Mouse (Mus musculus): ENCODE data around the gene 4930430F08Rik.
A peak's percentile ranks its signal among the peaks of the same experiment; 100 is the strongest.
"Not testable (repeated sequence)": the region's sequence is repeated elsewhere in the genome, so short reads cannot be mapped to it uniquely, and the experiment has no call there.

The 4930430F08Rik gene

DNA sequence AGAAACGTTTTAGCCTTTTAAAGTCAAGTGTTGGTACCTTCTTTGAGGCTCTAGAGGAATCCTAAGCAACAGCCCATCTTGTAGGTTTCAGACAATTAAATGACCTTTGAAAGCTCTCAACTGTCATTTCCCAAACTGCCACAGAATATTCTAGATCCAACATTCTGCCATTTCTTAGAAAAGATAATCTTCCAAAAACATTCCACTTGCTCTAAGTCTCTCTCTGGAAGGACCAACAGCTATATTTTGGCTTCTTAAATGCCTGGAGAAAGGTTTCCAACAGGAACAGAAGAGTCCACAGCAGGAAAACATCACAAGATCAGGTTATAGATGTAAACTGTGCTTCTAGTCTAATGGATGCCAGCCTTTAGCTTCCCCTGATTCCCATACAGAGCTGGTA is at the start of gene 4930430F08Rik, which contains the start of gene 1700017N19Rik:
Gene 4930430F08Rik (minus strand): TSS at position 101 of the 400 bp plus-strand sequence.
Gene 1700017N19Rik (plus strand): TSS at position 162 of the 400 bp plus-strand sequence.
- DNase-seq, result no peak

DNA sequence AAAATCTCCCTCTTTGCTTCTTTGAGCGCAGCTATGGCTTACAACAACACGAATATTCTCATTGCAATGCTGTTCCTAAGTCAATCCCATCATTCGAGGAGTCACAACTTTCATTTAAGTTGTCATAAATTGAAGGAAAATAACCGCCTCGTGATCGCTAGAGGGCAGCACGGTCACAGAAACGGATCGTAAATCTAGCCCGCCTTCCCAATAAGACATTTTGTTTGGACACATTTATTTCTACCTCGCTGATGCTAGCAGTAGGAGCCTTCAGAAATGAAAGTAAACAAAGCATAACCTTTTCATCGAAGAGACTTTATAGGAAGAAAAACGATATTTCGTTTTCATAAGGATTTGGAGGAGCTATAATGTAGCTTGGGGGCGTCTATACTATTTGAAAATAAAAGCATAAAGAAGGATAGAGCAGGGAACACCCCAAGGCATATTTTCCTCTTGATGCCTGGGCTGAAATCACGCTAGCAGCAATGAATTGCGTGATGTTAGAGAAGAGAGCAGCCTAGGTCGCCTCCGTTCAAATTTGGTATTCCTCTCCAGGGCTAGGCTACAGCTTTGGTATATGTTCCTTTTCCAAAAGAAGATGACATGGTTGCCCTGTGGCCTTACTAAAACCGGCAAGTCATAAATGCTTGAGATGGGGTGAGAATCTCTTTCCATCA is 39.7 kb upstream of the 4930430F08Rik start:
- peak; percentile 39 for DNase-seq

DNA sequence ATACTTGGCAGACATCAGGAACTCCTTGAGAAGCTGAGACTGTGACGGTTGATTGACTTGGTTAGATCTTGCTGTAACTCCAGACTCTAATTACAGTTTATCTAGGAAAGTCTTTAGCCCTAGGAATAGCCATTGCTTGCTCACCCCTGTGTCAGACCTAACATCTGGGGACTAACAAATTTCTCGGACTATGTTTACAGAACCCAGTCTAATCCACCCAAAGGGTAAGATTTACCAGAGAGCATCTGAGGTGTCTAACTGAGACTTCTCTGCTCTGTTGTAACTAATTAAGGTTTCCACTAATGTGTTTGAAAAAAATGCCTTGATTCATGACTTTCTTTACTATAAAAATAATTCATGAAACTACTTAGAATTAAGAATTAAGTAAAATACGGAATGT is 32.3 kb upstream of the 4930430F08Rik start:
- no peak for DNase-seq

DNA sequence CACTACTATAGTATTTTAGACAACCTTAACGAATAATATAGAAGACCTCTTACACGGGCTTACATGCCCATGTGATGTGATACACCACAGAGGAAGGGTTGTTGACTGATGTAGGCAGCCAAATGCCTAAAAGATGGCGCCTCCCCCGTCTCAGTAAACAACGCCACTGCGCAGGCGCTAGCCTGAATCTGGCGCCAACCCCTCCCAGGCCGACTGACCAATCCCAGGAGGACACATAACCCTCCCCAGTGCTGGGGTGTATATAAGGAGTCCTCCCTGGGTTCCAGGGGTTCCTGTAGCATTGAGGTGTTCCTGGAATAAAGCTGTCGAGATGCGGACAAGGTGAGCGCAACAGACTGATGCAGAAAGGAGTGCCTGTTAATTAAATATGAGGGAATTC is 29.8 kb upstream of the 4930430F08Rik start:
- no peak for DNase-seq

DNA sequence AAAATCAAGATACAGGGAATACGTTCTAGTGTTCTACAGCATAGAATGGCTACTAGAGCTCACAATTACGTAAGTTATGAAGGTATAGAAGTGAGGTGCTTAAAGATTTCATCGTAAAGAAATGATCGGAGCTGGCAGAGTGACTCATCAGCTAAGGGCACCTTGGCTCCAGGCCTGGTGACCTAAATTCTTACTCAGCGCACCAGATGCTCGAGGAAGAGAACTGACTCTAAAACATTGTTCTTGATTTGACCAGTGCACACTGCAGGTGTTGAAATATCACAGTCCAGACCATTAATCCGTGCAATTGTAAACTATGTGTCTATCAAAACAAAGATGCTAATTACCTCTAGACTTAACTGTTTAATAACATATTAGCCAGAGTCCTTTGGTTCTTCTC is 29.3 kb upstream of the 4930430F08Rik start:
- peak; percentile 27 for DNase-seq

DNA sequence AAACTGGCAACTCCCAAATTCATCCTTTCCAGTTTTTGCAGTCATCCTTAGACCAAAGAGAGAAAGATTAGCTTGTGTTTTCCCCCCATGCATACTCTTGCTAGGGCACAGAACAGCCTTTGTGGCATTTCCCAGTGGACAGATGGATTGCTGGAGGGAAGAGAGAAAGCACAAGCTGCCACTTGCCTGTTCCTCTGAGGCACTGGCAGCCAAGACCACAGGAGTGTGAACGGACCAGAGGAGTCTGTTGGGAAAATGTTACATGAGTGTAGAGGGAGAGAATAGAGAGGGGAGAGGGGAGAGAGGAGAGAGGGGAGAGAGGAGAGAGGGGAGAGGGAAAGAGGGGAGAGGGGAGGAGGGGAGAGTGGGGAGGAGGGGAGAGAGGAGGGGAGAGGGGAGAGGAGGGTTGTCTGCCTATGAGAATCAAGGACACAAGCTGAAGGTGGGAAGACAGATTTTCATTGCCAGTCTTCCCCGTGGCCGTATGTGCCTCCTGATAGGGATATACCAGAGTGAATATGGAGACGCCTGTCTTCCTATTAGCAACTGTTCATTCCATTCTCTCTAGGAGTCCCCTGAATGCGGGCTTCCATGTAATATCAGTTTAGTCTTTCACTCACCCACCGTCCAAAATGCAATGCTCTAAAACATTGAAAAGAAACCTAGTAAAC is 27.1 kb upstream of the 4930430F08Rik start:
- peak; percentile 75 for DNase-seq

DNA sequence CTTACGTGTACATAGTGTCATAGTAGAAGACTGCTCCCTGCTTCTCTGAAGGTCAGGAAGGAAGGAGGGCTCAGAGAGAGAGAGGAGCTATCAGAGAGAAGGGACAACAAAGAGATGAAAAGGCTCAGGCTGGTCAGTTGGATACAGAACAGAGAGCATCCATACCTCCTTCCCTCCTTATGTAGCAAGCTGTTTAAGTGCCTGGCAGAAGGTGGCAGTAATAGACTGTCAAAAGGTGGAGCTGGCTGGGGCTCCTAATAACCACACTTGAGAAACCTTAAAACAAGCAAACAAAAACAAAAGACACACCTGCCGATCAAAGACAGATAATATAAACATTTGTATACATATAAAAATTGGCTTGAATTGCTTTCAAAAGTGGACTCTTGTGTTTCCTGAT is 14.0 kb upstream of the 4930430F08Rik start:
- no peak for DNase-seq

DNA sequence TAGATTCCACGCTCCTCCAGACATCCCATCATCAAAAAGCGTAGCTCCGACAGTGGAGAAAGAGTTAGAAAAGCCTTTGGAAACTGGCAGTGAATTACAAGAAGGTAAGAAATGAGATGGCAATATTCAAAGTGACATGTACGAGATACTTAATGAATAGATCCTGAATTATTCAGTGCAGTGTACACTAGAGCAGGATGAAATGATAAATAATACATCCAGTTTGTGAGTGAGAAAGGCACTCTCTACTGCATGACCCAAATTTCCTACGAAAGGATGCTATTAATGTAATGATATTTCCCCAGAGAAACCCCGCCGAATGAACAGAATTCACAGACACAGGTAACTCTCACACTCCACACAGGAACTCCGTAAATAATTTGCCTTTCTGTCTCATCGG is 13.3 kb upstream of the 4930430F08Rik start:
- DNase-seq, result no peak

DNA sequence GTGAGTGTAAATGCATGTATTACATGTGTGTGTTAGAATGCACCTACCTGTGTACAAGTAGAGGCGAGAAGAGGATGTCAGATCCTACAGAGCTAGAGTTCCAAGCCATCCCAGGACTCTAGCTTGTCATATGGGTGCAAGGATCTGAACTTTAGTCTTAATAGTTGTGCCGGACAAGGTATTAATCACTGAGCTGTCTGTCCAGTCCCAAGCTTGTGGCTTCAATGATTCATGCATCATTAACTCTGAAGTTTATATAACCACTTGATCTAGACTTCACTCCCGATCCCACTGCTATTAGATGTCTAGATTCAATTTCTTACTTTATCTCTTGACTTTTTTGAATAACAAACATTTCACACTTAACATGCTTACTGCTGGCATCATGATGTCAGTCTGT is 8.1 kb upstream of the 4930430F08Rik start:
- no peak for DNase-seq

DNA sequence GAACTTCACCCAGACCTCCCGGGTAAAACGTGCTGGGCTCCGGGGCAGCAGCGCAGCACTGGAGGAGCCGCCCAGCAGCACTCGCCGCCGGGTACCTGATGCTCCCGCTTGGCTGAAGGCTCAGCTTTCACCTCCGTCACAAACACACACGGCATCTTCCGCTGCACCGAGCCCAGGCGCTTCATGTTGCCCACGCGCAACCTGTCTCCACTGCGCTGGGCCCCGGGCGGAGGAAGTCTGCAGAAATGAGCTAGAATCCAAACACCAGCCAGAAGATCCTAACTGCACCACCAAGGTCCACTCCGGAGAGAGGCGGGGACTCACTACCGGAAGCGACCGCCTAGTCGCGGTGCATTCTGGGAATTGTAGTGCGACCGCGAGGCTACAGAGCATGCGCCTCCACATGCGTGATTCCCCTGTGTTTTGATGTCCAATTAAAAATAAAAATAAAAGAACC is 1.3 kb downstream of the 4930430F08Rik start:
- DNase-seq, result peak; percentile 91

DNA sequence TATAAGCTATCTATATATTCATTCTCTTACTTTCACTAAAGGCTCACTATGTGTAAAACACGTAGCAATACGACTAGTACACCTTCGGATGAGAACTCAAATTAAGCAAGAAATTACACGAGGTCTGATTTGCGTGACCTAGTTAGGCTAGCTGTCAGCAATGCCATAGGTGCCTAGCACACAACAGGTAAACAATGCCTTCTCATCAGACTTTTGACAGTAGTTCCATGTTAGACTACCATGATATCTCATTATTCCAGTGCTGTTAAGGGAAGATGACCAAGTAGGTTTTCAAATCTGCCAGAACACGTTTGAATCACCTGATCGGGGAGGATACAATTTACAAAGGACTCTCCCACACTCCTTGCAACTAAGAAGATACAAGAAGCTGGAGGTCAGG is 1.7 kb downstream of the 4930430F08Rik start:
- no peak for DNase-seq

DNA sequence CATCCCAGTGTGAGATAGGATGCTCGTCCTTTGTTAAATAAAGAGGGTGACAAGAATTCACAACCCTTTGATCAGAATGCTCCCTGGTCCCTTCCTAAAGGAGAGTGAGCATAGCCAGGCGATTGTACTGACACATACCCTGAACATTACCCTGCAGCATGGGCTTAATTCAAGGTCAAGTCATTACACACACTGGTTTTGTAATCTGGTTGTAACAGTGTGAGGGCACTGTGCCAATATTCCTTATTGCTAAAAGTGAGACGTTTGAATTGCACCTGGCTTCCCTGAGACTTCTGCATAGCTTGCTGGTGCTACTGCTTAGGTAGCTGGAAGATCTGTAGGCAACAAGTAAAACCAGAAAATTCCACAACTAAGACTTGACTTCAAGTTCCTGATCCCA is 6.0 kb downstream of the 4930430F08Rik start:
- no peak for DNase-seq

DNA sequence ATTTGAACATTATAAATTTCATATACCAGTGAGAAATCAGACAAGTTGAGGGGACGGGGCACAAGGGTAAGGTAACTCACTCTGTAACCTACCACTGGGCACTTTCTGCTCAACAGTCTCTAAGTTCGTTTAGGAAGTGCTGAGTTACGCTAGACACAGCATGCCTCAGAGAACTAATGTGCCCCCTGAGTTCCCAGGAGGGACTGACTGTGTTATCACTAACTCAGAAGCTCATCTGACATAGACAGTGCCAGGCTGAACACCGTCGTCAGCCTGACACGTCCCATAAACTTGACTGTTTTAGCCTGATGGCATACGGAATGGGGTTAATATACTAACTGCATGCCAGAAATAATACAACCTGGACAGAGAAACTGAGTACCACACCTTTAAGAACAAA is 14.9 kb downstream of the 4930430F08Rik start:
- no peak for DNase-seq

DNA sequence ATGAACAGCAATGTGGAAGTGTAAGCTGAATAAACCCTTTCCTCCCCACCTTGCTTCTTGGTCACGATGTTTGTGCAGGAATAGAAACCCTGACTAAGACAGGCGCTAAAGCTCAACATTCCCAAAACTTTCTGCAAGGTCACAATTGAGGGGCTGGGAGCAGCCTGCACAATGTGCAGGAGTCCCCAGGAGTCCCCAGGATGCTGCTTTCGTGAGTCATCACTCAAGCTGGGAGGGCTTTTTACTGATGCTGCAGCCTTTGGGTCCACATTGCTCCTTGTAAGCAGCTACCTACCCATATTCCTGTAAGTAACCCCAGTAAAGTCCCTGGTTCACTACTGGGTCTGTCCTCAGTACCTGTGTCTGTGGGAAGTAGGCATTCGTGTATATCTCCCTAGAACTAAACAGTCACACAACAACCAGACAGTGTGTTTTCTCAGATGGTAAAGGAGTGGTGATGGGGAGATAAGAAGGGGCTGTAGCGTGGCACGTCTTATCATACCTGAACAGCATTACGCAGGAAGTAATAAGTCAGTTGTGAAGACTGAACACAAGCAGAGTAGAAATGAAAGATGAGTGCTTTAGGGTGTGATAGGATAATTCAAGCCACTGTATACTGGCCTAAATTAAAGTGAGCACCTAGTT is 15.6 kb downstream of the 4930430F08Rik start:
- DNase-seq, result no peak

DNA sequence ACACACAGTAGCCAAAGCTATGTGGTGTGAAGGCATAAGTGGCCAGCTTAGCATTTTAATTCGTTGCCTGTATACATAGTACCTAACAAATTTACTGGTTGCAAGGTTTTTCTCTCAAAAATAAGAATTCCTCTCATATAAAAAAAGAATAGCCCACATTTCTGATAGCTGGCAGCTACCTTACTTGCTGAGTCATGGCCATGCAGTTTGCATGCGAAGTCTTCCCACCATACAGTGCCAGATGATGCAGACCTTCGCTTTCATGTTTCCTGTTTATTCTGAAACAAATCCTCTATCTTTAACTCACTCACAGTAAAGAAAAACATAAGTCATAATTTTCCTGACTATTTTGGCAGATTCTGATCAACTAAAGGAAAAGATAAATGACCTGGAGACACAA is 18.5 kb downstream of the 4930430F08Rik start:
- no peak for DNase-seq

DNA sequence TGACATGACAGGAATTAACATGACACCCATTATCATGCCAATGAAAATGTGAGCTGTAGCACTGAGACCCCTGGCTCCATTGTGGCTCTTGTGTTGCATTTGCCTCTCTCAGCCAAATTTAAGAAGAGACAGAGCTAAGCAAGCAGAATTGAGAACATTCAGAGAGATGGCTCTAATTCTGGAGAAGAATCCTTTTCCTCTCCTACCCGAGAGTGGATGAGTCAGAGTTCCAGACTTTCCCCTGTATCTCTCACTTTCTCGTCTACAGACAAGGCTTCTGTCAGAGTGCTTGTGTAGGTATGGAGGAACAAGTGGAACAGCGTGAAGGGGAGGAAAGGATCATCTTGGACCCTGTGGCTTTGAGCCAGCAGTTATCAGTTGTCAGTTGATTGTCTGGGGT is 26.1 kb downstream of the 4930430F08Rik start:
- DNase-seq, result no peak

DNA sequence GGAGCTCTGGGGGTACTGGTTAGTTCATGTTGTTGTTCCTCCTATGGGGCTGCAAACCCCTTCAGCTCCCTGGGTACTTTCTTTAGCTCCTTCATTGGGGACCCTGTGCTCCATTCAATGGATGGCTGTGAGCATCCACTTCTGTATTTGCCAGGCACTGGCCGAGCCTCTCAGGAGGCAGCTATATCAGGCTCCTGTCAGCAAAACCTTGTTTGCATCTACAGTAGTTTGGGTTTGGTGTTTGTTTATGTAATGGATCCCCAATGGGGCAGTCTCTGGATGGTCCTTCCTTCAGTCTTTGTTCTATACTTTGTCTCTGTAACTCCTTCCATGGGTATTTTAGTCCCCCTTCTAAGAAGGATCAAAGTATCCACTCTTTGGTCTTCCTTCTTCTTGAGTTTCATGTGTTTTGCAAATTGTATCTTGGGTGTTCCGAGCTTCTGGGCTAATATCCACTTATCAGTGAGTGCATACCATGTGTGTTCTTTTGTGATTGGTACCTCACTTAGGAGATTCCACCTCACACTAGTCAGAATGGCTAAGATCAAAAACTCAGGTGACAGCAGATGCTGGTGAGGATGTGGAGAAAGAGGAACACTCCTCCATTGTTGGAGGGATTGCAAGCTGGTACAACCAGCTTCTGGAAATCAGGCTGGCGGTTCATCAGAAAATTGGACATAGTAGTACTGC is 29.9 kb downstream of the 4930430F08Rik start:
- DNase-seq, result not testable (repeated sequence)

DNA sequence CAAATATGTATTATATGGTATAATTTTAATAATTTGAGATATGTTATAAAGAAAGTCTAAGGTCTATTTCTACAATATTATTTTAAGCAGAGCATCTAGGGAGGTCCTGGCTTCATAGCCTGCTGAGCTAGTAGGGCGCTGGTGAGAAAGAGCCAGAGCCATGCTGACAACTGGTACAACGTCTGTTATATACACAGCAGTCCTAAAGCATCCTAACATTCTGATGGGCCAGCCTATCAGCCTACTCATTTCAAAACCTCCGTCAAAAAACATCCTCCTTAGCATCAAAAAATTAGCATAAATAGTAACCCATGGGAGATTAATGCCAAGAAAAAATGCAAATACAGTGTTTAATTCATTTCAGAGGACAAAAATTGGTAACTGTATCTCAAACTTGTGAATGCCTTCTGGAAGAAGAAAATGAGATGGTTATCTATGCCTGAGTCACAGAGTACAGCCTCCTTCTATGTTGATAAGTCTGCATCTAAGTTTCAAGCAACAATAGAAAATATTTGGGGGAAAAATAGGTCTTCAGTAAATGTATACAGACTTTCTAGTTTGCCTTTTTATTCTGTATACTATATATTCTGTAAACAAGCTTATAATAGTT is 33.6 kb downstream of the 4930430F08Rik start:
- DNase-seq, result no peak

DNA sequence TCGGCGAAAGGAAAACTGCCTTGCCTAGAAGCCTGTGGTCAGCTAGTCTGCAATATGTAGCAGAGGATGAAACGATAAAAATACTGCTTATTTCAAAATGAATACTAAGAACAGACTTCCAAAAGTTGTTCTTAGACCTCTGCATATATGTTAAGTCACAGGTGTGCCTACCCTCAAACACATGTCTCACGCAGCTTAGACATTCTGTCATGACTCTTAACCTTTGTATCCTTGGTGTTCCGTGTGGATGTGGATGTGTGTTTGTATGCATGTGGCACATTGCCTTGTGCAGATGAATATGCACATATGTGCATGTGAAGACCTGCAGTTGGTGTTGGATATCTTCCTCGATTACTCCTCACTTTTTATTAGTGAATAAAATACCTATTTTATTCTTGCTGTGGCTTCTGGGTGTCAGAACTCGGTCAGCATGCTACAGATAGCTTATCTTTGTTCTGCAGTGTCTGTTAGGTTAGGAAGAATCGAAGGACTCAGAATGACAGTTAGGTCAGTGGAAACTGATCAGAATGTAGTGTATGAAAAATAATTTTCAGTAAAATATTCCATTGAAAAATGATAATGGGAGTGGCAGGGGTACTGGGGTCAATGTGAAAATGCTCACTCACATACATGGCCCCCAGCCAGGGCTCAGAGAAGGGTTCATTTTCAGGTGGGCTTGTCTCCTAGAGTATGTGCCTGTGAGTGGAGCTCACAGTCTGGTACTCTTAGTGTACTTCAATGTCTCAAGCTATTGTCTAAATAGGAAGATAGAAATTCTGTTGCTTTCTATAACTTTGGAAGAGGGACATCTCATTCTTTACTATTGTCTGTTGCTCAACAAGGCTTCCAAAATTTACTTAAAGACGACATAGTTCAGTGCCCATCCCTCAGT is 65.5 kb downstream of the 4930430F08Rik start:
- no peak for DNase-seq

DNA sequence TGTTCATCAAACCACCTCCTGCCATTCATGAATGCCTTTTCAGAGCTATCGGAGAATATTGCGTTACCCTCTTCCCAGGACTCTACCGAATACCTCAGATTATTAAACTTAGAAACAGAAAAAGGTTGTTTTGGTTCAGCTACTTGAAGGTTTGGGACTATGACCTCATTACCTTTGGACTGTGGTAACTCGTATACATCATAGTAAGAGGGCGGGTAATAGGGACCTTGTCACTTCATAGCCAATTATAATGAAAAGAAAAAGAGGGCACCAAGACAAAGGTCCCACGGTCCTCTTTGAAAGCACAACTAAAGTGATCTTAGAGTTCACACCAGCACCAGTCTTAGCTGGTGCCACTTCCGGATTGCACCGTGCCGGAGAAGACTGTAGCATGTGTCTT is 67.9 kb downstream of the 4930430F08Rik start:
- no peak for DNase-seq
